Mouse (Mus musculus) stomach, embryonic 14.5 days (tissue): ENCODE measurements around the gene Pars2. TPM values are rescaled to one million over a fixed set of nuclear protein-coding genes. Genes with fewer than 3 reads are reported as not detected.

ENCODE experiments used
- ATAC-seq: fragments of 200-750 bp; cut with Nextera tagmentation; 2 replicates; pipeline ENCODE4 v1.8.0; 2017; ENCODE audit warnings: low read depth, moderate TSS enrichment; ENCODE audit not compliant: insufficient number of reproducible peaks, insufficient read depth, low FRiP score
- H3K27ac ChIP-seq: fragments of 300-500 bp; sonication (generic); 2 replicates; pipeline ENCODE4 v1.5.1; 2014; ENCODE audit warnings: mild to moderate bottlenecking, low read length, moderate library complexity, mixed read lengths
- H3K27me3 ChIP-seq: fragments of 300-500 bp; sonication (generic); 2 replicates; pipeline ENCODE4 v1.6.1; 2014; ENCODE audit warnings: low read length, control low read depth, mixed read lengths; ENCODE audit not compliant: control insufficient read depth, insufficient read depth
- H3K36me3 ChIP-seq: fragments of 300-500 bp; sonication (generic); 2 replicates; pipeline ENCODE4 v1.6.1; 2014; ENCODE audit warnings: mild to moderate bottlenecking, control low read depth, low read length, moderate library complexity, mixed read lengths; ENCODE audit not compliant: control insufficient read depth, insufficient read depth
- H3K4me1 ChIP-seq: fragments of 300-500 bp; sonication (generic); 2 replicates; pipeline ENCODE4 v1.6.1; 2014; ENCODE audit warnings: low read length, control low read depth, mixed read lengths; ENCODE audit not compliant: control insufficient read depth, insufficient read depth
- H3K4me2 ChIP-seq: fragments of 300-500 bp; sonication (generic); replicated peaks from 2 replicates; pipeline ENCODE4 v1.6.1; 2014; ENCODE audit warnings: low read depth, low read length, control low read depth
- H3K4me3 ChIP-seq: fragments of 300-500 bp; sonication (generic); 2 replicates; pipeline ENCODE4 v1.5.1; 2014; ENCODE audit warnings: low read depth, low read length, control low read depth
- H3K9ac ChIP-seq: fragments of 300-500 bp; sonication (generic); replicated peaks from 2 replicates; pipeline ENCODE4 v1.6.1; 2014; ENCODE audit warnings: low read depth, mild to moderate bottlenecking, control low read depth, low read length, moderate library complexity, mixed read lengths
- H3K9me3 ChIP-seq: fragments of 300-500 bp; sonication (generic); 2 replicates; pipeline ENCODE4 v1.6.1; 2016; ENCODE audit warnings: low read depth, low read length, control low read depth; ENCODE audit not compliant: control insufficient read depth
- WGBS: fragments of 180-500 bp; shearing (Covaris S2); extraction: QIAGEN DNeasy Blood & Tissue Kit; methylation state at CpG from one replicate; pipeline ENCODE4 v1.1.7; 2014; 5-methylcytosine and 5-hydroxymethylcytosine counted together
- polyA plus RNA-seq: library from polyadenylated mRNA; unstranded; fragments of >200 nt; fragmentation: Nextera tagmentation; extraction: Ambion mirVana; gene quantifications from 2 replicates; pipeline ENCODE4 v1.2.1, GENCODE M21; 2014

The Pars2 gene
- polyA plus RNA-seq, 1 experiment from 2014 or later: 15.1 TPM

- ATAC-seq: no peak
Measured at GRCm38 (mm10) chr4:106676749-106677148, 25.9 kb downstream of the Pars2 start.

DNA sequence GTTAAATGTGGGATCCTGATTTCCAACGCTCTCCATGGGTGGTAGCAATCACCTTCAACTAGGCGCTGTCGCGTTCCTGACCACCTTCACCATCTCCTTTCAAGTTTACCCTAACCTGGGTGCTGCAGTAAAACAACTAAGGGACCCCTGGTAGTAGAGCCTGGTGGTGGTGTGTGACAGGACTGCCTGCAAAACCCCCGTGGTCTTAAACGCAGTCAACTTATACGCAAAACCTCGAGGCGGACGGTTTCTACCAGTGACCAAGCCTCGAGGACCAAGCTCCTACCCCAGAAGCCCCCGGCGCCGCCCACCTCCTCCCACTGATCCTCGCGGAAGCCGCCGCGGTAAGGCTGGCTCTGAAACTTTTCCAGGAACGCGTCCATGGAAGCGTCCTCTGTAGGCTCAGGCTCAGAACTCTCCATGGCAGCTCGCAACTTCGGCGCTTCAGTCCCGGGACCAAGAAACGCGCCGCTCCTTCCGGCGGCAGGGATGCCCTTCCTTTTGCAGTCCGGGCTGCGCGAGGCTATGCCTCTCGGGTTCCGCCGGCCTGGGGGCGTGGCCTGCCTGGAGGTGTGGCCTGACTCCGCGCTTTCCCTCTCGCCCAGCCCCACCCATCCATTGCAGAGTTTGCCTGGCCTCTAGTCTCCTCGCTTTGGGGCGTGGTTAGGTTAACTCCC, 27.7 kb downstream of the Pars2 start, which contains the start of gene Ttc4:
Ttc4 (minus strand) TSS at position 503 of the 677 bp plus-strand sequence.
- peaks cover 26% of the 10 kb centered on the region for H3K36me3 ChIP-seq
- under 1% methylated on average over 43 of the region's 43 CpGs for WGBS

More at GRCm38 (mm10) chr4:106676749-106677148, 25.9 kb downstream of the Pars2 start:
- Histone ChIP-seq H3K27ac (no peak overlapping the region), H3K9me3 (no peaks in the 10 kb centered on the region), H3K27me3 (no peaks in the 10 kb centered on the region), H3K4me3 (no peak overlapping the region), H3K36me3 (peaks cover 45% of the 10 kb centered on the region), H3K9ac (no peak overlapping the region), H3K4me2 (no peak overlapping the region), H3K4me1 (peaks cover 5% of the 10 kb centered on the region)
- 84% methylated on average over 5 of the region's 5 CpGs for WGBS

GRCm38 (mm10) chr4:106679152-106679551, 28.3 kb downstream of the Pars2 start:
- H3K4me1 ChIP-seq: peaks cover 5% of the 10 kb centered on the region
- no peak overlapping the region for H3K27ac ChIP-seq
- peaks cover 24% of the 10 kb centered on the region; the same call in 1 of the 2 replicates for H3K36me3 ChIP-seq
- 44% methylated on average over 3 of the region's 3 CpGs for WGBS
- no peak overlapping the region for H3K9ac ChIP-seq
- no peaks in the 10 kb centered on the region for H3K9me3 ChIP-seq
- ATAC-seq: no peak
- no peaks in the 10 kb centered on the region for H3K27me3 ChIP-seq
- H3K4me2 ChIP-seq: peak overlapping the region; percentile 80; the same call in 1 of the 2 replicates
- H3K4me3 ChIP-seq: peak overlapping the region; percentile 90

More for the DNA sequence above, 27.7 kb downstream of the Pars2 start, which contains the start of gene Ttc4:
- H3K27me3 ChIP-seq: no peaks in the 10 kb centered on the region
- H3K4me1 ChIP-seq: peaks cover 5% of the 10 kb centered on the region
- peak within 1 kb of the TSS; percentile 90 for H3K4me3 ChIP-seq
- H3K9me3 ChIP-seq: no peaks in the 10 kb centered on the region
- ATAC-seq: peak; percentile 98
- peak within 1 kb of the TSS; percentile 83 for H3K9ac ChIP-seq
- H3K27ac ChIP-seq: 0 out of 2 replicates have a peak within 1 kb of the TSS, but pooled peaks have one; percentile 53
- H3K4me2 ChIP-seq: peak within 1 kb of the TSS; percentile 80

- Histone ChIP-seq H3K36me3 (peaks cover 9% of the 10 kb centered on the region; the same call in 1 of the 2 replicates), H3K4me3 (no peak overlapping the region), H3K4me1 (peaks cover 5% of the 10 kb centered on the region), H3K27me3 (no peaks in the 10 kb centered on the region), H3K27ac (no peak overlapping the region), H3K4me2 (no peak overlapping the region), H3K9me3 (no peaks in the 10 kb centered on the region), H3K9ac (no peak overlapping the region)
- 41% methylated on average over 2 of the region's 2 CpGs for WGBS
- ATAC-seq: no peak
Measured at GRCm38 (mm10) chr4:106680955-106681354, 30.1 kb downstream of the Pars2 start.

- no peaks in the 10 kb centered on the region for H3K4me1 ChIP-seq
- ATAC-seq: 0 out of 2 replicates have a peak, but pooled peaks have one; percentile 42
- H3K36me3 ChIP-seq: no peaks in the 10 kb centered on the region
- H3K9me3 ChIP-seq: no peaks in the 10 kb centered on the region
- H3K4me3 ChIP-seq: no peak overlapping the region
- no peak overlapping the region for H3K4me2 ChIP-seq
- H3K9ac ChIP-seq: no peak overlapping the region
- H3K27ac ChIP-seq: no peak overlapping the region
- WGBS: 41% methylated on average over 3 of the region's 3 CpGs
- no peaks in the 10 kb centered on the region for H3K27me3 ChIP-seq
Measured at GRCm38 (mm10) chr4:106688636-106689296, 37.9 kb downstream of the Pars2 start.

DNA sequence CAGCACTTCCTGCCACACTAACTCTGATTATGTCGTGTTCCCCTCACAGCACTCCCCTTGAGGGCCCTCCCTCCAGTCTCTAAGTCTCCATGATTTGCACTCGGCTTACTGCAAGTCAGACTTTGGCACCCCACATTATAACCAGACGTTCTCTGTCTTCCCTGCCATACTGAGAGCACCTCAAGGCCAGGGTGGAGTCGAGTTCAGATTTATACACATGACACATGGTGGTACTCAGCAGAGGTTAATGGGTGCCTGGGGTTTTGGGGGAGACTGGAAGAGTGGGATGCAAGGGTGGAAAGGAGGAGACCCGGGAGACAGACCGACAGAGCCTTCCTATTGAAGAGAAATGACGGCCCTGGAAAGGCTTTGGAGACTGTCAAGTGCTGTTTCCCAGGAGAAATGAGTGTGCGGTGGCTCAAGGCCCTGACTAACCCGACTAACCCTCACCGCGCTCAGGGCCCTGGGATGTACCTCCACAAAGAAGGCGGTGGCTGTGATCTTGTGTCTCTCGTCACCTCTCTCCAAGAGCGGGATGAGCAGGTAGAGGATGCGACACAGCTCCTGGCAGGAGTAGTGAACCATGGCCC, 43.1 kb downstream of the Pars2 start:
- 77% methylated on average over 15 of the region's 15 CpGs for WGBS
- no peaks in the 10 kb centered on the region for H3K36me3 ChIP-seq
- H3K9ac ChIP-seq: no peak overlapping the region
- no peak overlapping the region for H3K4me3 ChIP-seq
- no peak for ATAC-seq
- no peak overlapping the region for H3K27ac ChIP-seq
- no peak overlapping the region for H3K4me2 ChIP-seq
- H3K4me1 ChIP-seq: no peaks in the 10 kb centered on the region
- no peaks in the 10 kb centered on the region for H3K27me3 ChIP-seq
- no peaks in the 10 kb centered on the region for H3K9me3 ChIP-seq

GRCm38 (mm10) chr4:106699989-106700388, 49.1 kb downstream of the Pars2 start:
- ATAC-seq: peak; percentile 65; the same call in 1 of the 2 replicates
- H3K27me3 ChIP-seq: no peaks in the 10 kb centered on the region
- H3K4me1 ChIP-seq: 0 out of 2 replicates have a peak, but pooled peaks cover 8% of the 10 kb centered on the region
- H3K4me3 ChIP-seq: no peak overlapping the region
- 16% methylated on average over 9 of the region's 9 CpGs for WGBS
- H3K36me3 ChIP-seq: no peaks in the 10 kb centered on the region
- H3K27ac ChIP-seq: no peak overlapping the region
- no peaks in the 10 kb centered on the region for H3K9me3 ChIP-seq
- no peak overlapping the region for H3K4me2 ChIP-seq
- H3K9ac ChIP-seq: no peak overlapping the region

GRCm38 (mm10) chr4:106700798-106701197, 49.9 kb downstream of the Pars2 start:
- ATAC-seq: no peak
- no peaks in the 10 kb centered on the region for H3K27me3 ChIP-seq
- no peak overlapping the region for H3K27ac ChIP-seq
- no peaks in the 10 kb centered on the region for H3K9me3 ChIP-seq
- H3K4me1 ChIP-seq: peaks cover 11% of the 10 kb centered on the region; the same call in 1 of the 2 replicates
- no peak overlapping the region for H3K4me3 ChIP-seq
- WGBS: 20% methylated on average over 4 of the region's 4 CpGs
- no peak overlapping the region for H3K9ac ChIP-seq
- H3K4me2 ChIP-seq: no peak overlapping the region
- no peaks in the 10 kb centered on the region for H3K36me3 ChIP-seq
